Mouse (Mus musculus): ENCODE results near the gene Rbms3. TPM values are rescaled to one million over a fixed set of nuclear protein-coding genes. Genes with fewer than 3 reads are reported as not detected.
A peak's percentile ranks its signal among the peaks of the same experiment; 100 is the strongest.

Rbms3 gene
- polyA plus RNA-seq, 1 experiment from 2014 or later: 48.9 TPM

DNA sequence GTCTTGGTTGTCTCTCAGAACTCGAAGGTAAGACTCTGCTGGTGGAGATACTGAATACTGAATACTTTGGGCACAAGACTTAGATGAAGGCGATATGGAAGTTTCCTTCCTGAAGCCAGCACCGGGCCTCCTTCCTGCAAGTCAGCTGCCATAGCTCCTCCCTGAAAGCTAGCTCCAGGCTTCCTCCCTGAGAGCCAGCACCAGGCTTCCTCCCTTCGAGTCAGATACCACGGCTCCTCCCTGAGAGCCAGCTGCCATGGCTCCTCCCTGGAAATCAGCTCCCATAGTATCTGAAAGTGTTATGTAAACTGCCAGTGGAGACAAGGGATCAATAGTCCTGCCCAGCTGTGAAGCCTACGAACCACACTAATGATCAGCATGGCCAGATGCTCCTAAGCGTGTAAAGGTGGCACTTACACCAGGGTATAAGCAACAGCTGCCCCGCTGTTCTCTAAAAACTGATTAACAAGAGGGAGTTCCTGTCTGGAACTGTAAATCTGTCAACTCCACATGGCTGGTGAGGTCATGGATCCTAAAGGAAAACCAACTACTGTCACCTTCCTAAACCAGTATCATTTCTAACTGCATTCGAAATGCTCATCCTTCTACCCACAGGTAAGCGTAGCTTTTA is 867.2 kb downstream of the Rbms3 start:
- Histone ChIP-seq H3K27me3 (replicated peaks; ENCODE audit: insufficient read depth, low read length) (no peaks in the 10 kb centered on the region), H3K4me2 (replicated peaks; ENCODE audit: low read depth, low read length) (no peak overlapping the region), H3K27ac (ENCODE audit: low read length) (no peak overlapping the region), H3K4me1 (ENCODE audit: insufficient read depth, low read depth, low read length) (no peaks in the 10 kb centered on the region), H3K36me3 (ENCODE audit: insufficient read depth, low read length) (no peaks in the 10 kb centered on the region), H3K4me3 (ENCODE audit: low read depth, low read length) (no peak overlapping the region), H3K9ac (replicated peaks; ENCODE audit: low read depth) (no peak overlapping the region), H3K9me3 (ENCODE audit: low read length) (no peaks in the 10 kb centered on the region)
- DNase-seq (ENCODE audit: low spot score) (peak; percentile 46), ATAC-seq (peak; percentile 72)
- WGBS: 56% methylated on average over 10 of the region's 10 CpGs
- no peak for TF ChIP-seq CTCF (IDR thresholded peaks at IDR 0.05)
- TF ChIP-seq EP300 (IDR thresholded peaks at IDR 0.05): no peak

DNA sequence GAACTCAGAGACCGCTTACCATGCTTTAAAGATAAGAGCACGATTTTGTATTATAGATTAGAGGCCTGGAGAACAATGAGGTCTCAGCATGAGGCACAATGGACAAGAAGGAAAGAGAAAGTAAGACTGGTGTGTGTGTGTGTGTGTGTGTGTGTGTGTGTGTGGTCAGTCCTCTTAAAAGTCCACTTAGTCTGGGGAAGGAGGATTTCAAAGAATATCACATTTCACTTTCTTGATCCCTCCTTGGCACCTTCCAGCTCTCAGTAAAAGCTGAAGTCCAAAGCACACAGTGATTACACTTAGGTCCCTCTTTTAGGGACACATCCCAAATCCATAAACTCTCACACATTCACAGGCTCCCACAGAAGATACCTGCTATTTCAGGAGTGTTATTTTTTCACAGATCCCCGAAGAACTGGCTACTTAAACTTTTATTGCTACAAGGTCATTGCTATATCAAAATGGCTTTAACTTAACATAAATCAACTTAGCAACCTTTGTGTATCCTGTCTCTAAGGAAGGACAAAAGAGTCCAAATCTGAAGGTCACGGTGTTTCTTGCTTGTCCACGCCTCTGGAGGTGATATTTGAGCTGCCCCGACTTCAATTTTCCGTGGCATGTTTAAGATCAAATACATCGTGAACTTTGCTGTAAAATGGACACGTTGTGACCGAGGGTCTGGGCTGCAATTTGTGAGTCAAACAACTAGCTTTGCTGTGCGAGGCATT is 880.7 kb downstream of the Rbms3 start:
- Histone ChIP-seq H3K27me3 (replicated peaks; ENCODE audit: insufficient read depth, low read length) (no peaks in the 10 kb centered on the region), H3K4me2 (replicated peaks; ENCODE audit: low read depth, low read length) (no peak overlapping the region), H3K4me1 (ENCODE audit: insufficient read depth, low read depth, low read length) (no peaks in the 10 kb centered on the region), H3K9ac (replicated peaks; ENCODE audit: low read depth) (no peak overlapping the region), H3K36me3 (ENCODE audit: insufficient read depth, low read length) (no peaks in the 10 kb centered on the region), H3K4me3 (ENCODE audit: low read depth, low read length) (no peak overlapping the region), H3K9me3 (ENCODE audit: low read length) (no peaks in the 10 kb centered on the region), H3K27ac (ENCODE audit: low read length) (no peak overlapping the region)
- no peak for TF ChIP-seq CTCF (IDR thresholded peaks at IDR 0.05)
- no peak for TF ChIP-seq EP300 (IDR thresholded peaks at IDR 0.05)
- no peak for DNase-seq (ENCODE audit: low spot score)
- ATAC-seq: no peak
- 41% methylated on average over 11 of the region's 11 CpGs for WGBS

DNA sequence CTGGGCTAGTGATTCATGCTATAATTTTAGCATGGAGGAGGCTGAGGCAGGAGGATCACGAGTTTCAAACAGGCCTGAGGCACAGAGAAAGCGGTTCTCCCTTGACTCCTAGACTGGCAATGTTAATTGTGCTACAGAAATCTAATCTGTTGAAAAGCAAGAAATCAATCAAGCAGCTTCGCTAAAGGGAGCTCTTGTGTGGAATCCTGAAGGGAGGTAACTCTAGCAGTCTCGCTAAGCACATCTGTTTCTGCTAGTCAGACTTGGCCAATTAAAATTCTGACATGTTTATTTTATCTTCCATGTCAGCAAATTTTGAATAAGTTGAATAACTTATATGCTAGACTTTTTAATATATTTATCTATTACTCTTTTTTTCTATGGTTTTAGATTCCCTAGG is 881.4 kb downstream of the Rbms3 start:
- DNase-seq (ENCODE audit: low spot score) (no peak), ATAC-seq (no peak)
- TF ChIP-seq CTCF (IDR thresholded peaks at IDR 0.05): no peak
- no peak for TF ChIP-seq EP300 (IDR thresholded peaks at IDR 0.05)
- 72% methylated on average over 4 of the region's 4 CpGs for WGBS
- no peak overlapping the region for H3K27ac ChIP-seq (ENCODE audit: low read length)
- H3K4me3 ChIP-seq (ENCODE audit: low read depth, low read length): no peak overlapping the region
- no peak overlapping the region for H3K9ac ChIP-seq (replicated peaks; ENCODE audit: low read depth)
- H3K36me3 ChIP-seq (ENCODE audit: insufficient read depth, low read length): no peaks in the 10 kb centered on the region
- no peaks in the 10 kb centered on the region for H3K4me1 ChIP-seq (ENCODE audit: insufficient read depth, low read depth, low read length)
- no peaks in the 10 kb centered on the region for H3K9me3 ChIP-seq (ENCODE audit: low read length)
- no peak overlapping the region for H3K4me2 ChIP-seq (replicated peaks; ENCODE audit: low read depth, low read length)
- no peaks in the 10 kb centered on the region for H3K27me3 ChIP-seq (replicated peaks; ENCODE audit: insufficient read depth, low read length)

GRCm38 (mm10) chr9:116746871-116747270 is 882.8 kb downstream of the Rbms3 start:
- H3K9me3 ChIP-seq (ENCODE audit: low read length): no peaks in the 10 kb centered on the region
- H3K27me3 ChIP-seq (replicated peaks; ENCODE audit: insufficient read depth, low read length): no peaks in the 10 kb centered on the region
- TF ChIP-seq CTCF (IDR thresholded peaks at IDR 0.05): peak; percentile 43
- TF ChIP-seq EP300 (IDR thresholded peaks at IDR 0.05): no peak
- no peak for ATAC-seq
- DNase-seq (ENCODE audit: low spot score): no peak
- no peak overlapping the region for H3K9ac ChIP-seq (replicated peaks; ENCODE audit: low read depth)
- 81% methylated on average over 3 of the region's 3 CpGs for WGBS
- no peak overlapping the region for H3K4me2 ChIP-seq (replicated peaks; ENCODE audit: low read depth, low read length)
- H3K27ac ChIP-seq (ENCODE audit: low read length): no peak overlapping the region
- no peaks in the 10 kb centered on the region for H3K36me3 ChIP-seq (ENCODE audit: insufficient read depth, low read length)
- no peaks in the 10 kb centered on the region for H3K4me1 ChIP-seq (ENCODE audit: insufficient read depth, low read depth, low read length)
- no peak overlapping the region for H3K4me3 ChIP-seq (ENCODE audit: low read depth, low read length)

DNA sequence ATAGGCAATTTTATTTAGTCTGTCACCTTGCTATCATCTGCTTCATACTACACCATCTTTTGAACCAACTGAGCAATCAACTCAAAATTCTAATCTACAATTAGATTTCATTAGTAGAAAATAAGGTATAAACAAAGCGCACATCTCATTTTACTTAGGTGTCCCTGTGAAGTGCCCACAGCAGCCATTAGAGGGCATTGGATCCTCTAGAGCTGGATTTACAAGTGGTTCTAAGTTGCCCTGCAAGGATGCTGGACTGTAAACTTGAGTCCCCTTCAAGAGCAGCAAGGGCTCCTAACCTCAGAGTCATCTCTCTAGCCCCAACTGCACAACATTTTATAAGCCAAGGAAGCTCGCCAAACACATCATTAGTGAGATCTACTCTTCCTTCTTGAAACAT is 891.9 kb downstream of the Rbms3 start:
- 80% methylated on average over 2 of the region's 2 CpGs for WGBS
- no peak overlapping the region for H3K9ac ChIP-seq (replicated peaks; ENCODE audit: low read depth)
- DNase-seq (ENCODE audit: low spot score): no peak
- no peak overlapping the region for H3K27ac ChIP-seq (ENCODE audit: low read length)
- no peaks in the 10 kb centered on the region for H3K9me3 ChIP-seq (ENCODE audit: low read length)
- no peaks in the 10 kb centered on the region for H3K4me1 ChIP-seq (ENCODE audit: insufficient read depth, low read depth, low read length)
- H3K4me3 ChIP-seq (ENCODE audit: low read depth, low read length): no peak overlapping the region
- TF ChIP-seq CTCF (IDR thresholded peaks at IDR 0.05): peak; percentile 28
- TF ChIP-seq EP300 (IDR thresholded peaks at IDR 0.05): no peak
- H3K4me2 ChIP-seq (replicated peaks; ENCODE audit: low read depth, low read length): no peak overlapping the region
- H3K27me3 ChIP-seq (replicated peaks; ENCODE audit: insufficient read depth, low read length): no peaks in the 10 kb centered on the region
- no peaks in the 10 kb centered on the region for H3K36me3 ChIP-seq (ENCODE audit: insufficient read depth, low read length)
- ATAC-seq: no peak

GRCm38 (mm10) chr9:116729172-116729571 is 900.5 kb downstream of the Rbms3 start:
- H3K4me3 ChIP-seq (ENCODE audit: low read depth, low read length): no peak overlapping the region
- no peaks in the 10 kb centered on the region for H3K9me3 ChIP-seq (ENCODE audit: low read length)
- ATAC-seq (peak; percentile 46; the same call in 1 of the 2 replicates), DNase-seq (ENCODE audit: low spot score) (peak; percentile 18)
- WGBS: 70% methylated on average over 5 of the region's 6 CpGs
- no peak overlapping the region for H3K4me2 ChIP-seq (replicated peaks; ENCODE audit: low read depth, low read length)
- H3K4me1 ChIP-seq (ENCODE audit: insufficient read depth, low read depth, low read length): no peaks in the 10 kb centered on the region
- no peaks in the 10 kb centered on the region for H3K27me3 ChIP-seq (replicated peaks; ENCODE audit: insufficient read depth, low read length)
- no peak overlapping the region for H3K27ac ChIP-seq (ENCODE audit: low read length)
- H3K36me3 ChIP-seq (ENCODE audit: insufficient read depth, low read length): no peaks in the 10 kb centered on the region
- TF ChIP-seq EP300 (IDR thresholded peaks at IDR 0.05) (no peak), CTCF (IDR thresholded peaks at IDR 0.05) (no peak)
- no peak overlapping the region for H3K9ac ChIP-seq (replicated peaks; ENCODE audit: low read depth)
